Mouse (Mus musculus): ENCODE data around the gene Prim1.

DNA sequence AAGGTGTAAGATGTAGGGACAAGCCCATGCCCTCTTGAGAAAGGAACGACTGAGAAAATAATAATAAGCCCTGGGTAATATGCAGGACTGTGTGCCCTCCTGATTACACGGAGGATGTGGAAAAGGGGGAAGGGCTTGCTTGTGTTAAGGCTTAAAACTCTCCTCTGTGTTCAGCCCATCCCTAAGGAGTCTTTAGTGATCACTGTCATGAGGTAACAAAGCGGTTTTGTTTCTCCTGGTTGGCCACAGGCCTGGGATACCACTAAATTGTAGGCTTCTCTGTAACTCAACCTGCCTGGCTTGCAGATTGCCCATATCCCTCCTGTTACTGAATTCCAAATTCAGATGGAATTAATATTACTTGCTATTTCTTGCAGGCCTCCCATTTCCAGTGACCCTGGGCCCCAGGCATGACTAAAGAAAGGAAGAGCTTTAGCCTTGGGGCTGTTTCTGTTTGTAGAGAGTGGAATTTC is 44.6 kb upstream of the Prim1 start:
- TF ChIP-seq CTCF (IDR thresholded peaks at IDR 0.05; ENCODE audit: insufficient read depth, low read length), result no peak
- no peak for TF ChIP-seq POLR2A (IDR thresholded peaks at IDR 0.05; ENCODE audit: borderline replicate concordance, extremely low read depth, low read depth, low read length)
